Mouse (Mus musculus): Measurements from ENCODE around the gene Htr3a. TPM values are rescaled to one million over a fixed set of nuclear protein-coding genes. Genes with fewer than 3 reads are reported as not detected.
A peak's percentile ranks its signal among the peaks of the same experiment; 100 is the strongest.

Gene Htr3a
- polyA plus RNA-seq, 1 experiment from 2014 or later = 1.6 TPM

- Histone ChIP-seq H3K27ac (ENCODE audit: low read depth, low read length) (no peak overlapping the region), H3K9me3 (ENCODE audit: control insufficient read depth, low read length) (no peaks in the 10 kb centered on the region), H3K36me3 (ENCODE audit: control insufficient read depth, insufficient read depth, low read length) (no peaks in the 10 kb centered on the region), H3K27me3 (ENCODE audit: control insufficient read depth, insufficient read depth, low read length) (no peaks in the 10 kb centered on the region), H3K4me3 (ENCODE audit: low read depth, low read length) (no peak overlapping the region), H3K9ac (ENCODE audit: low read depth, low read length) (0 out of 2 replicates have a peak overlapping the region, but pooled peaks have one; percentile 11), H3K4me1 (replicated peaks; ENCODE audit: control insufficient read depth, insufficient read depth, low read length) (peaks cover 2% of the 10 kb centered on the region; the same call in 1 of the 2 replicates), H3K4me2 (replicated peaks; ENCODE audit: low read depth, low read length) (no peak overlapping the region)
- DNase-seq (ENCODE audit: low spot score) (no peak), ATAC-seq (ENCODE audit: low FRiP score) (no peak)
- 20% methylated on average over 10 of the region's 10 CpGs for WGBS
These were observed 50.9 kb downstream of the Htr3a start for GRCm38 (mm10) chr9:48859828-48860525.

- no peak overlapping the region for H3K4me2 ChIP-seq (replicated peaks; ENCODE audit: low read depth, low read length)
- WGBS = 83% methylated on average over 7 of the region's 7 CpGs
- H3K27ac ChIP-seq (ENCODE audit: low read depth, low read length) = no peak overlapping the region
- H3K27me3 ChIP-seq (ENCODE audit: control insufficient read depth, insufficient read depth, low read length) = no peaks in the 10 kb centered on the region
- no peaks in the 10 kb centered on the region for H3K9me3 ChIP-seq (ENCODE audit: control insufficient read depth, low read length)
- no peaks in the 10 kb centered on the region for H3K36me3 ChIP-seq (ENCODE audit: control insufficient read depth, insufficient read depth, low read length)
- H3K4me1 ChIP-seq (replicated peaks; ENCODE audit: control insufficient read depth, insufficient read depth, low read length) = peaks cover 2% of the 10 kb centered on the region; the same call in 1 of the 2 replicates
- ATAC-seq (ENCODE audit: low FRiP score) (no peak), DNase-seq (ENCODE audit: low spot score) (no peak)
- H3K4me3 ChIP-seq (ENCODE audit: low read depth, low read length) = no peak overlapping the region
- H3K9ac ChIP-seq (ENCODE audit: low read depth, low read length) = no peak overlapping the region
These were observed 53.0 kb downstream of the Htr3a start for GRCm38 (mm10) chr9:48857944-48858343.

GRCm38 (mm10) chr9:48856240-48856639, 54.7 kb downstream of the Htr3a start:
- Histone ChIP-seq H3K4me1 (replicated peaks; ENCODE audit: control insufficient read depth, insufficient read depth, low read length) (peaks cover 2% of the 10 kb centered on the region; the same call in 1 of the 2 replicates), H3K4me2 (replicated peaks; ENCODE audit: low read depth, low read length) (no peak overlapping the region), H3K27ac (ENCODE audit: low read depth, low read length) (no peak overlapping the region), H3K27me3 (ENCODE audit: control insufficient read depth, insufficient read depth, low read length) (no peaks in the 10 kb centered on the region), H3K9ac (ENCODE audit: low read depth, low read length) (no peak overlapping the region), H3K9me3 (ENCODE audit: control insufficient read depth, low read length) (no peaks in the 10 kb centered on the region), H3K4me3 (ENCODE audit: low read depth, low read length) (no peak overlapping the region), H3K36me3 (ENCODE audit: control insufficient read depth, insufficient read depth, low read length) (no peaks in the 10 kb centered on the region)
- WGBS = 90% methylated on average over 4 of the region's 4 CpGs
- ATAC-seq (ENCODE audit: low FRiP score) (no peak), DNase-seq (ENCODE audit: low spot score) (no peak)

GRCm38 (mm10) chr9:48849531-48849930, 61.4 kb downstream of the Htr3a start:
- Histone ChIP-seq H3K36me3 (ENCODE audit: control insufficient read depth, insufficient read depth, low read length) (no peaks in the 10 kb centered on the region), H3K4me3 (ENCODE audit: low read depth, low read length) (no peak overlapping the region)

More at GRCm38 (mm10) chr9:48849531-48849930, 61.4 kb downstream of the Htr3a start:
- ATAC-seq (ENCODE audit: low FRiP score) = no peak
- H3K9me3 ChIP-seq (ENCODE audit: control insufficient read depth, low read length) = no peaks in the 10 kb centered on the region
- H3K4me1 ChIP-seq (replicated peaks; ENCODE audit: control insufficient read depth, insufficient read depth, low read length) = no peaks in the 10 kb centered on the region
- WGBS = 86% methylated on average over 5 of the region's 5 CpGs
- no peak for DNase-seq (ENCODE audit: low spot score)
- no peak overlapping the region for H3K4me2 ChIP-seq (replicated peaks; ENCODE audit: low read depth, low read length)
- no peak overlapping the region for H3K9ac ChIP-seq (ENCODE audit: low read depth, low read length)
- H3K27me3 ChIP-seq (ENCODE audit: control insufficient read depth, insufficient read depth, low read length) = no peaks in the 10 kb centered on the region
- no peak overlapping the region for H3K27ac ChIP-seq (ENCODE audit: low read depth, low read length)

Other genes starting within 250 kb of the Htr3a start
- gene Zbtb16, start 74.9 kb downstream of the Htr3a start, polyA plus RNA-seq (2014; fragmentation: Nextera tagmentation; extraction: Ambion mirVana) = 8.4 and 10.6 TPM in 2 replicates
- gene Htr3b, start 53.9 kb upstream of the Htr3a start, polyA plus RNA-seq (2014; fragmentation: Nextera tagmentation; extraction: Ambion mirVana) = 0.31 and 0.50 TPM in 2 replicates
- gene Usp28, start 74.3 kb upstream of the Htr3a start, polyA plus RNA-seq (2014; fragmentation: Nextera tagmentation; extraction: Ambion mirVana) = 37.9 and 40.1 TPM in 2 replicates
- 48.1 and 52.8 TPM in 2 replicates for gene Zw10, start 144.5 kb upstream of the Htr3a start, polyA plus RNA-seq (2014; fragmentation: Nextera tagmentation; extraction: Ambion mirVana)
- 1.1 and 1.2 TPM in 2 replicates for gene Tmprss5, start 170.2 kb upstream of the Htr3a start, polyA plus RNA-seq (2014; fragmentation: Nextera tagmentation; extraction: Ambion mirVana)

Measured in hindbrain, embryonic 11.5 days (tissue).